Mouse (Mus musculus) small intestine, adult 2 months (tissue): Measurements from ENCODE around the gene C2cd2l.

Source experiments
- CTCF ChIP-seq: fragments of 200-500 bp; IDR thresholded peaks from 2 replicates; pipeline ENCODE4 v1.5.1; 2012; ENCODE audit warnings: low read depth, mild to moderate bottlenecking, control low read depth, inconsistent platforms, low read length, moderate library complexity, mixed read lengths; ENCODE audit not compliant: insufficient replicate concordance, insufficient read length; ENCODE audit errors: extremely low read depth
- POLR2A ChIP-seq: fragments of 200-500 bp; IDR thresholded peaks from 2 replicates; pipeline ENCODE4 v1.6.1; 2012; ENCODE audit warnings: low read depth, mild to moderate bottlenecking, control low read depth, inconsistent platforms, low read length, moderate library complexity

DNA sequence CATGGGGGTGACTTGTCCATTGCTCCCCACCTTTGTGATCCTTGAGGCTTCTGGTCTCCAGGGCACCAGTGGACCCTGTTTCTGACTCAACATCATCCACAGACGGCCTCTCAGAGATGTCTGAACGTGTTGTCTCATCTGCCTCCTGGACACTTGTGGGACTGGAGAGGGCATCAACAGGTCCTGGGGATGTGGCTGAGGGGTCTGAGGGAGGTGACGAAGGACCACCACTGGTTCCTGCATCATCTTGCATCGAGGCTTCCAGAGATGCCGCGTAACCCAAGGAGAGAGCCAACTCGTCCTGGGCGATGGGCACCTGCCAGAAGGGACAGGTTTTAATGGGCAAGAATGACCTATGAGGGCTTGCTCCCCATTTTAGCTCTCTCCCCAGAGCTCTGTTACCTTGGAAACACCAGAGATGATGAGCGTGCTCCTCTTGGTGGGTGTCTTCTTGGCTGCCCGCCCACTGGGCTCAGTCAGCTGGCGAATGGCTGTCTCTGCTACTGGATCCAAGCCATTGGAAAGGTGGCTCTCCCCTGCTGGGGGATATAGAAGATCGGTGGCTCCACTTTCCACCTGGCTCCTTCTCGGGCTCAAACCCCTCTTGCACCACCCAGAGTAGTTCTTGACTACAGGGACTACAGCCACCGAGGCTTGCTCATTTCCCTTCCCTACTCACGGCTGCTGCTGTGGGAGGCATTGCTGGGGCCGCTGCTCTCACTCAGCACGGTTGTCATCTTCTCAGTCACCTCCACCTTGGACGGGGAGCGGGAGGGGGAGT is 6.4 kb downstream of the C2cd2l start:
- TF ChIP-seq CTCF (no peak), POLR2A (no peak)
